Mouse (Mus musculus) cerebellum, adult 11-12 months (tissue): ENCODE results near the gene Unc45a.
A peak's percentile ranks its signal among the peaks of the same experiment; 100 is the strongest.
"Not testable (repeated sequence)": the region's sequence is repeated elsewhere in the genome, so short reads cannot be mapped to it uniquely, and the experiment has no call there.

Experiments
- DNase-seq: peaks from one replicate; pipeline ENCODE4 v3.0.0; 2022

Gene Unc45a

DNA sequence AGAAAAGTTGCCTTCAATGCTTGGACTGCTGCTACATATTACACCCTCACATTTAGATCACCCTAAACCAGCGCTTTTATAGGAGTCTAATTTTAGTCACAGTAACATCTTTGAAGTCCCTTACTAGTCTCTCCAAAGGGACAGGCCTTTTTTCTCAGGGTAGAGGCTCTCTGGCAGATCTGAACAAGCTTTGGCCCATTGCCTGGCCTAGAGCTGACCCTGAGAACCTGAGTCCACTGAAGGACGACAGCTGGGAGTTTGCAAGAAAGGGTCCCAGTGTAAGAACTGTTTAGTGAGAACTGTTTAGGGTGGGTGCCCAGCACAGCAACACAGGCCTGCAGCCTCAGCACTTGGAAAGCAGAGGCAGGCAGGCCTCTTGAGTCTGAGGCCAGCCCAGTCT lies 25.0 kb upstream of the Unc45a start:
- no peak for DNase-seq

DNA sequence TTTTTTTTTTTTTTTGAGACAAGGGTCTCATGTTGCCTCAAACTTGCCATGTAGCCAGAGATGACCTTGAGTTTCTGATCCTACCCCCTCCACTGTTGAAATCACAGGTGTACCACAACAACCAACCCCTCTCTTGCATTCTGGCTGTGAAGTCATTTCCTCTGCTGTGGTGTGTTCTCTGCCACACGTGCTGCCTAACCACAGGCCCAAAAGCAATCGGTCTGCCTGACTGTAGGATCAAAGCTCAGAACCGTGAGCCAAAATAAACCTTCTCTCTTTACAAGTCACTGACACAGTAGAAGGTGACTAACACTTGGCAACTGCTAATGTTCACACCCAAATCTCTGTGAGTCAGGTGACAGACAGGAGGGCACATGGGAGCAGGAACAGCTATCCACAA lies 19.6 kb upstream of the Unc45a start:
- DNase-seq: no peak

DNA sequence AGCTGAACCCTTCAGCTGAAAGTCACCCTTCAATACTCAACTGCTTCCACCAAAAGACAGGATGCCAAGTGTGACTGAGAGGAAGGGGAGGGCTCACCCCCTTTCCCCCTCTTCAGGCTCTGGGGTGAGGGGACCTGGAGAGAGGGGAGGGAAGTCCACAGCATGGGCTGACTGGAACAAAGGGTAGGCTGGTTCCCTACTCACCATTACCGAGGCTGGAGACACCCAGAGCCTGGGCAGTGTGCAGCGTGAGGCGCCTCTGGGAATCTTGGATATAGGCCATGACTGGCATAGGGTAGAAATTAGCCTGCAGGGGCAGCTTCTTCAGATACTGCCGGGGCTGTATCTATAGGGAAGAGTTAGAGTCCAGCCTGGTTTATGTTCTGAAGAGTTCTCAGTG lies 17.2 kb upstream of the Unc45a start:
- DNase-seq: no peak

DNA sequence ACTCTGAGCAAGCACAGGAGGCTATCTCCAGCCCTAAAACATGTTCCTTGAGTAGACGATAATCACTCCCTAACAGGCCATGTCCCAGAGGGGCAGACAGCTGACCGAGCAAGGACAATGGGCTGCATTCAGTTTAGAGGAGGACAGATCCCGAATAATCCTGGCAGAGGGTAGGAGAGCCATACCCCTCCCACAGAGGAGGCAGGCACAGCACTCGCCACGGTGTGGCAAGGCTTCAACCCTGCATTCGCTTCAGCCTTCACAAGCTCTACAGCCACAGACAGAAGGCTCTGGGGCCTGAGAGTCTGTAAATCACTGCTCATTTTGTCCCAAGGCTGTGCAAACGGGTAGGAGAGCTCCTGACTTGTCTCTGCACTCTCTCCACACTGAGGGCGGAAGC lies 16.4 kb upstream of the Unc45a start:
- no peak for DNase-seq

DNA sequence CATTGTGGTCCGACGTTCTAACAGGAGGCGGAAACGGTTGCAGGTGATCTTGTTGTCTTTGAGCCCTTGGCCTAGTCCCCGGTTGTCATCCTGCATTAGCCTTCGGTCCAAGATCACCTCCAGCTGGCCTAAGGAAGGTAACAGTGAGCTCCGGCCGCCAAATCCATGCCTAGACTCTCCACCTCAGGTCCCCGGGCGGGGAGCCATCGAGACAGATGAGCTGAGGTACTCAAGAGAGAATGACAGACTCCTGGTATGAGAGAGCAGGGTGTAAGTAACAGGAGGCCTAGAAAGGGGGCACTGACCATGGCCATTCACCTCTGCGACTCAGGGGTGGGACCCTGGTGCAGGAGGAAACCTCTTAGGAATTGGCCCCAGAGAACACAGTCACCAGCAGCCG lies 15.5 kb upstream of the Unc45a start:
- DNase-seq: peak; percentile 63

DNA sequence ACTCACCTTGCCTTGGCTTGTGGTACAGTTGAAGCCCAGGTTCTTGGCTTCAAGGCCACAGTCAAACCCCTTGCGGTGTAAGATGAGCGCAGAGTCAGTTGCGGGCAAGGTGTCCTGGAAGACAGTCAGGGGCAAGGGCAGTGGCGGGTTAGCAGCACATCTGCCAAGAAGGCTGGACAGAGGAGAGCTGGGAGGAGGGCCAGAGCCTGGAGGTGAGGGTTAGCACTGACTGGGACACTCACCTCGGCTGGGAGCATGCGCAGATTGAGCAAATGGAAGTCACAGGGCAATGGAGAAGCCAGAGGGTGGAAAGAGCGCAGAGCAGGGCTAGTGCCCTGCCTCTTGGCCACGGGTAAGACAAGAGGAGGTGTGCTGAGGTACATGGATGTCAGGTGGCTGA lies 12.1 kb upstream of the Unc45a start:
- DNase-seq: no peak

DNA sequence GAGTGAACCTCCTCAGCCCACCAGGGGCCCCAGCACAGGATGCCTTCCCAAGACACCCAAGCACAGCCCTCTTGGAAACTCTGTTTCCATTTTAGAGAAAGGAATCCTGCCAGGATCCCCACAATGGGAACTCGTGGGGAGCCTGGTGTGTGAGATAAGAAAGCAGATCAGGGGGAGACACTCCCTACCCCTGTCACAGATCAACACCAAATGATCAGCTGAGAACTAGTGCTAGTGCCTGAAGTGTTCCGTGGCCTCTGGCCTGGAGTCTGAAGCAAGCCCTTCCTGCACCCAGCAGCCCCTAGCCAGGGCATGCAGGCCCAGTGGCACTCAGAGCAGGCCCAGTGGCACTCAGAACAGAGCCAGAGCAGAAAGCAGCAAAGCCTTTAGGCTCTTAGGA lies 10.0 kb upstream of the Unc45a start:
- no peak for DNase-seq

DNA sequence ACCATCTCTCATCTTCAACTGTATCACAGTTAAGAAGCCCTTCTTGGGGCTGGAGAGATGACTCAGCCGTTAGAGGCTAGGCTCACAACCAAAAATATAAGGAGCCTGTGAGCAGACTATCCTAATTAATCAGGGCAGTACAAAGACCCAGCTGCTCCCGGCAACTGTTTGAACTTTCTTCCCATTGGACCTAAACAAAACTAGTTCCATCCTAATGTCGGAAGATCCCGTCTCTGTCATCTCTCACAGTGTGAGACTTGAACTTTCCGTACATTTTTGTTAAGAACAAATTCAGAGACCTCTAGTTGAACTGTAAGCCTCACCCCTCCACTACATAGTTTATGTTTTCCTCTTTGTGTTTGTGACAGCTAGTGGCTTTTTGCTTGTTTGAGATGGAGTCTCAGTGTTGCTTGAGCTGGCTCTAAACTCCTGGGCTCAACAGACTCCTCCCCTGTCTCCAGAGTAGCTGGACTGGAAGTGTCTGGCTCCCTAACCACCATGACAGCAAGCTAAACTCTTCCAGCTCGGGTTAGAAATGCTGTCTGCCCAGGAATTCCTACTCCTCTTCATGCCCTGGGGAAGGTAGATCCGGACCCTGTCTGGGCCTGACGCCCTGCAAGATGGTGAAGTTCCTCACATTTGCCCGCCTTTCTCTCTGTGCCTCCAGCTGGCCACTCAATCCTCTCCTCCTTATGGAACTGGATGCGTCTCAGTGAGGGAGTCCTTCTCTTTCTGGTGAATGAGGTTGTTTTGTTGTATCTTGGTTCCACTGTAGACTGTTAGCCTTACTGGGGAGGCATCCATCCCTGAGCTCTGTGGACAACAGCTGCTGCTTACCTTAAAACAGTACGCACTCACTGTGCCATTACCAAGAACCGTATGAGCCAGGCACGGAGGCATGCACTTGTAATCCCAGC lies 7.1 kb upstream of the Unc45a start:
- no peak for DNase-seq

DNA sequence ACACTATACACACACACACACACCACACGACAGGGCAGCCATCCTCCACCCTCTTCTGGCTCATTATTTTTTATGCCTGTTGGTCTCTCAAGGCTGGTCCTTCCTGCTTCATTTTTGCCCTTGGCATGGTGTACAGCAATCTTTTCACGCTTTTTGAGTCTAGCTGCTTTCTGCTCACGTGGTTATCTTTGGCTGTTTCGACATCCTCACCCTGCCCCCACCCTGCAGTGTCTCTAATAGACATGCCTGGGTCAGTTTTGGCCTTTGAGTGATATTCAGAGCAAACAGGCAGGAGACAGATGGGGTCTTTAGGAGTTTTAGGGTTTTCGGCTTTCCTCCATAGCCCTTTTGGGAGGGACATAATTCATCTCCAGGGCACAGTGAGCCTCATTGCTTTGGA lies 6.0 kb upstream of the Unc45a start:
- no peak for DNase-seq

DNA sequence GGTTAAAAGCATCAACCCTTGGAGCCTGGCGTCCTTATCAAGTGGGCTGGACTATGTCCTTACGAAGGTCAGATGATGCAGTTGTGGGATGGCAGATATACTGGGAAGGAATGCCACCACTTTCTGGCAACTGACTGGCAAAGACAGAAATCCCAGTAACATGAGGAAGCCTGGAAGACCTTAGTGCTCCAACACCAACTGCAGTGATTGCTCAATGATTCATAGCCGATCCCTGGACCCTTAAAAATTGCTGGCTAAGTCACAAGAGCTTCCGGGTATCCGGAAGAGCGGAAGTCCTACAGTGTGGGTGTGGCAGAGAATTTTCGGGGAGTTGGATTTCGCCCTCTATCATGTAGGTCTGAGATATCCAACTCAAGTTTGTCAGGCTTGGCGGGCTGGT lies 5.4 kb upstream of the Unc45a start:
- no peak for DNase-seq

DNA sequence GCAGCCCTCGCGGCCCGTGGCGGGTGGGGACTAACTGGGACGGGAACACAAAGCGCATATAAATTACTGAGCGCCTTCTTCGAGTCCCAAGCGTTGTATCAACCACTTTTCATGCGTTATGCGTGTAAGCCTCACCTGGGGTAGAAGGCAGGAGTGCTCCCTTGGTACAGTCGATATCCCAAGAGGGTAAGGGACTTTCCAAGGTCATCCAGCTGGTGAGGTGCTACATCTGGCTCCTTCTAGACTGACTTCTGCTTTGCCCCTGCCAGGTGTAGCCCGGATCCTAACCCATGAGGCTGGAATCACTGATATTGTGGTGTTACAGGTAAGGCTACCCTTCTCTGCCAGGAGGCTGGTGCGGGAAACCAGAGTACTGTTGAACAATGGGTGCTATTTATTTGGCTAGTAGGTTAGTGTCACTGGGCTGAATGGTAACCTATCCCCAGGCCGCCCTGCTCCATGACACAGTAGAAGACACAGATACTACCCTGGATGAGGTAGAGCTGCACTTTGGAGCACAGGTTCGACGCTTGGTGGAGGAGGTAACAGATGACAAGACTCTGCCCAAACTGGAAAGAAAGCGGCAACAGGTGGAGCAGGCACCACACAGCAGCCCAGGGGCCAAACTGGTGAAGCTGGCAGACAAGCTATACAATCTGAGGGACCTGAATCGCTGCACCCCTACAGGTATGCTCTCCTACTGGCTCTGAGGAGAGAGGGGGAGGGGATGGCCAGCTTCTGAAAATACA lies 2.6 kb upstream of the Unc45a start:
- DNase-seq: peak; percentile 60

DNA sequence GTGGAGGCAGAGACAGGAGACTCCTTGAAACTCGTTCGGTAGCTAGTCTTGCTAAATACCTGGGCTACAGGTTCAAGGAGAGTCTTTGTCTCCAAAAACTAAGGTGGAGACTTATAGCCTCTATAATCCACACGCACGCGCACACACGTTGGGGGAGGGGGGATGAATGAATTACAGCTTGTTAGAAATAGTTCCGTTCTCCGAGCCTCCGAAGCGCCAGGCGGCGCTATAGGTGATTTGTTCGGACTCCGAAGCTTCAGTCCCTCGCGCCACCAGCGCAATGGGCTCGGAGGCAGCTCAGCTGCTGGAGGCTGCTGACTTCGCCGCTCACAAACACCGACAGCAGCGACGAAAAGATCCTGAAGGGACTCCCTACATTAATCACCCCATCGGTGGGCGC lies 2.1 kb upstream of the Unc45a start, which contains the start of gene Hddc3:
TSS of gene Hddc3 (plus strand) at position 247 of the 400 bp plus-strand sequence.
- peak; percentile 92 for DNase-seq

DNA sequence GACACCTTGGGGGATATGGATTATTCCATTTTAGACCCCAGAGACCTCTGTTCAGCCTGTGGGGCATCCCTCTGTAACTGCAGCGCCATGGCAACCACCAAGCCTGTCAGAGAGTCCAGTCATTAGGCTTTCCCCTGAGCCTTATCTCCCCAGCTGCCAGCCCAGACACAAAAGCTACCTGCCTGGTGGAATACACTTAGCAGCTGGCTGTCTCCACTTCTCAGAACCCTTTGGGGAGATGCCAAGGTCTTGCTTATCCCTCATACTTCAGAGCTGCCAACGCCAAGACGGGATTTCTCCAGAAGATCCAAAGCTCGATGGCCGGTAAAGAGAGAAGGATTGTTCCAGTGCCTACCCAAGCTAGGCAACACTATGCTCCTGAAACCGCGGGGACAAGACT lies 988 bp upstream of the Unc45a start:
- no peak for DNase-seq

DNA sequence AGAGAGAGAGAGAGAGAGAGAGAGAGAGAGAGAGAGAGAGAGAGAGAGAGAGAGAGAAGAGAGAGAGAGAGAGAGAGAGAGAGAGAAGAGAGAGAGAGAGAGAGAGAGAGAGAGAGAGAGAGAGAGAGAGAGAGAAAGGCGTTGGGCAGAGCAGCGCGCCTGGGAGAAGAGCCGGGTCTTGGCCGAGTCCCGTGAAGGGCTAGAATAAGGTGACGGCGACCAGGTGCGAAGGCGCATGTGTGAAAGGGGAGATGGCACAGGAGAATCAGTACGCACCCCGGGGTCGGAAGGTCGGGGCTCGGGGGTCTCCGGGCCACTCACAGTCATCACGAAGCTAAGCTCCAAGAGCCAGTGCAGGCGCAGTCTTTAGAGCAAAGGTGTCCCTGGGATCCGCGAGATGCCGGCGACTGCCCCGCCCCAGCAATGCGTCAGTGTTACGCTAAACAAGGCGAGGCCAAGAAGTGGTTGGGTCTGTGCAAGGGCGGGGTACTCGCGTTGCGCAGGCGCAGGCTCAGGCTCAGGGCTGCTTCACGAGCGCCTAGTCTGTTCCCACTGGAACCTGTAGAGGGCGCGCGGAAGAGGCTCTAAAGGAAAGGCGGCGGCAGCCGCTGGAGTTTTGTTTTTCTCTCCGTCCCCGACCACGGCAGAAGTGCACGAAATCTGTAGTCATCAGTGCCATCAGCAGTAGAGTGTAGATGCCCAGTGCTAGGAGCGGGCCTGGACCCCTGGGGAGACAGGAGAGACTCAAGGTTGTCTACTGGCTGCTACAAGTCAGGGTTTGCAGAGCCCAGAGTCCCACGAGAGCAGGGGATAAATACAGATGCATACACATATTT lies 794 bp downstream of the Unc45a start:
- peak; percentile 98 for DNase-seq

DNA sequence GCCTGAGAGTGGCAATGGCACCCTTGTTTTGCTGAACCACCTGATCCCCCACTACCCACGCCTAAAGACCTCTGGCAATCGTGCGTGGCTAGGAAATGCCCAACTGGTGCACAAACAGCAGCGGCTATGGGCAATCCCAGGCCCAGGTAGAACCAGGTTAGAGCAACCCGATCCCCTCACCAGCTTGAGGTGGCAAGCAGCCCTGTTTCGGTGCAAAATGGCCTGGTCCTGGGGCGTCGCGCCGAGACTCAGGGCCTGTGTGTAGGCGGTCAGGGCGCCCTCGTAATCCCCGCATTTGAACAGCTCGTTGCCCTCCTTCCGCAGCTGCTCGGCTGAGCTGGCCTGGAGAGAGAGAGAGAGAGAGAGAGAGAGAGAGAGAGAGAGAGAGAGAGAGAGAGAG lies 1.4 kb downstream of the Unc45a start:
- peak; percentile 65 for DNase-seq

DNA sequence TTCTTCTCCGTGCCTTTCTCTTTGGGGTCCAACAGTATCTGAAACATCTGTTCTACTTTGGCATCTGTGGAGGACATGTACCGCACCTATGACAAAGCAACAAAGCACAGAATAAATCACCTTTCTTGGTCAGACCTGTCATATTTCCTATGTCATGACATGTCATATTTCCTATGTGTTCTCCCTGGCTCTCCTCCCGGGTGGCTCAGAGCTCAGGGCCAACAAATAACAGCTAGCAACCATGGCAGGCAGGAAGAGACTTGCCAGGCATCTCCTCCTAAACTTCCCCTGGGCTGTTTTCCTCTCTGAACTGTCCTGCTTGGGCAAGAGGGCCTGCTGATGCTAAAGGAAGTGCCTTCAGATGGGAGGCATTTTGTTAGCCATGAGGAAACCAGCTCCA lies 3.9 kb downstream of the Unc45a start:
- DNase-seq: no peak

DNA sequence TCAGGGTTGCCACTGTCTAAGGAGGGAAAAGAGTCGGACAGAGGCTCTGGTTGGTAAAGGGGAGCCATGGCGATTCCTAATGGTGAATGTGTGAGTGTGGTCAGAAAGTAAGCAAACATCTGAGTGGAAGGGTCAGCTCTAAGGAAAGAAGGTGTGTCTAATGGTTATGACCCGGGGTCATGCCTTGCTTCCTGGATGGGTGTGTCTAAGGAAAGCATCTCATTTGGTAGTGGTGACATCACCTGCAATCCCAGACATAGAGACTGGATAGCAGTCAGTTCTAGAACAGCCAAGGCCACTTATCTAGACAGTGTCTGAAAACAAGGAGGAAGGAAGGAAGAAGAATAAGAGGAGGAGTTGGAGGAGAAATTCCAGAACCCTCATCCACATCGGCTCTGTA lies 6.0 kb downstream of the Unc45a start:
- DNase-seq: no peak

DNA sequence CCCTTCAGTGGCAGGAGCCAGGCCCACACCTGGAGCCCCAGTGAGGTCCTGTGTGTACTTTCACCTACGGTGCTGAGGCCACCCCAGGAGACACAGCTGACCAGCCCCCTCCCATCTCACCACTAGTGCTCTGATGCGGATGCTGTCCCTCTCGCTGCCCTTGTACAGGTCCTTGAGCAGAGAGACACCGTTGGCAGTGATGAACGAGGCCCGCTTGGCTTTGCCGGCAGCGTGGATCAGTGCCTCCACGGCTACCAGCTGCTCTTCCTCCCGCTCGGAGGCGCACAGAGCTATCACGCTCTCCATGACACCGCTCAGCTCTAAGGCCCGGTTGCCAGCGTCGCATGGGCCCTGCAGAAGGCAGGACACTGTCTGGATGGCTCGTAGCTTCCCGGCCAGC lies 9.4 kb downstream of the Unc45a start:
- DNase-seq: no peak

DNA sequence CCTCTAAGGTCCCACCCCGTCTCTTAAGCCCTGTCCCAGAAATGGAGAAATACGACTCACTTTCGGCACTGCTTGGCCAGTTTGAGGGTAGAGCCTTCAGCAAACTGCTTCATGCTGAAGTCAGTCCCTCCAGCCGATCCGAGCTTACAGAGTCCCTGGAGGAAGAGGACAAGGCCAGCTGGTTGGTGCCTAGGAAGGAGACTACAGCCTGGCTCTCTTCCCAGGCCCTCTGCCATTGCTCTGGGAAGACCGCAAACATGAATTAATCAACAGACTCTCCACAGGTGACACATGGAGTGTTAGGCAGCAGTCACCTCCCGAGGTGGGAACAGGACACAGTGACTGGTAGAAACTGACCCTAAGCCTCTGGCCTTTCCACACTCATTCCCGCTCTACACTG lies 10.5 kb downstream of the Unc45a start:
- DNase-seq: peak; percentile 70

DNA sequence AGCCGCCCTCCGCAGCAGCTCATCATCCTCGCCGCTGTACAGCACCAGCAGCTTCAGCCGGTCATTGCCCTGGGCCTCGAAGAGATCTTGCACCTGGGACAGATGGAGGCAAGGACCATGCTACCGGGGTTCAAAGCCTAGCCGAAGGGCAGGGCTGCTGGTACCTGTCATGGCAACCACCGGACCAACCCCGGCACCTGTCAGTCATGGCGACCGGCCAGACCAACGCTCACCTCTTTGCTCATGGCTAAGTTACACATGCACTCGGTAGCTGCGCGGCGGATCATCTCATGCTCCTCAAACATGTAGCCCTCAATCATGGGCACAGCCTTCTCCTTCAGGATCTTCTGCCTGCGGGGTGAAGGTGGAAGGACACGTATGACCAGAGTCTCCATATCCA lies 14.7 kb downstream of the Unc45a start:
- DNase-seq: peak; percentile 58

DNA sequence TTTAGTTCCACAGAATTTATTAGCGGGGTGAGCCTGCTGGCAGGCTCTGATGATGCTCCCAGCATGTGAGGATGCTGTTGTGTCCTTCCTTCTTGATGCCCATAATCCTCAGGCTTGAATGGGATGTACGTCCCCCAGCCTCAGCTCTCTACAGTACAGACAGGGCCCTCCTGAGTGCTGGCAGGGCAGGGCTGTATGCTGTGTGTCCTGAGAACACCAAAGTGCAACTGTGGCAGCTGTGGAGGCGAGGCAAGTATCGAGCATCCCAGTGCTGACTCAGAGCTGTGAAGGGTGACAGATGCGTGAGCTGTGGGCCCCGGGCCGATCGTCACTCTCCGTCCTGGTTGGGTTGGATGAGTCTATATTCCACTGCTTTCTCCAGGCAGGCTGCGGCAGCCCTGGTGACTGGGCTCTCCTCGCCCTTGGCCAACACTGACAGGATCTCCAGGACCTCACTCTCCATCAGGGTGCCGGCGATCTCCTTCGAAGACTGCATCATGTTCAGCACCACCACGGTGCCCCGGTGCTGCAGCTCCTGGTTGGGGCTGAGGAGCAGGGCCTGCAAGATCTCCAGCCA lies 15.4 kb downstream of the Unc45a start:
- DNase-seq: peak; percentile 58

DNA sequence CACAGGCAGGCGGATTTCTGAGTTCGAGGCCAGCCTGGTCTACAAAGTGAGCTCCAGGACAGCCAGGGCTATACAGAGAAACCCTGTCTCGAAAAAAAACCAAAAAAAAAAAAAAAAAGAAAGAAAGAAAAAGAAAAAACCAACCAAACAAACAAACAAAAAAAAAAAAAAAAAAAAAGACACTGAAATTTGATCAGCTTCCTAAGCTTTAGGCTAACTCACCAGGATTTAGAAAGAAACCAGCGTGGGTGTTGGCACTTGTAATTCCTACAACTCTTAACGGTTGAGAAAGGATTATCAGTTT lies 16.0 kb downstream of the Unc45a start:
- DNase-seq: not testable (repeated sequence)
